Mouse (Mus musculus): ENCODE measurements at regions not wholly inside any gene's neighbourhood (a gene's known extent, or its start where the extent isn't known, plus 50 kb on each side); places are given as distances from the start of the nearest gene placed in this dataset.

DNA sequence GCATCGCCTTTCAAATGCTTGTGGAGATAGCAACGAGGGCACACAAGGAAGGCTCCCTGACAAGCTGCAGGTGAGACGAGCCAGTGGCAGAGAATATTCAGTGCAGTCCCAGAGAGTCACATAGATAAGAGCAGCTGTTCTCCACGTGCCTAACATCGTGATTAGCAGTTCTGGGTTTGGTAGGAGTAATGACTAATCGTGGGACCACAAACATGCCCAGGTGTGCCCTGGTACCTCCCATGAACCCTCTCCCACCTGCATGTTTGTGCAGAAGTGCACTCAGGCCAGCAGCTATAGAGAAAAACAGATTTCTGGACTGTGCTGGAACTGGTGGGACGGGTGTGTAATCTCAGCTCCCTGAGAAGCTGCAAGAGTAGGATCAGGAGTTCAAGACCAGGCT, 85.9 kb upstream of the Acsl1 start:
- H3K9me3 ChIP-seq (replicated peaks), result no peaks in the 10 kb centered on the region
- ATAC-seq (ENCODE audit: extremely low read depth, insufficient number of reproducible peaks, low FRiP score, poor library complexity, severe bottlenecking), result peak; percentile 66

DNA sequence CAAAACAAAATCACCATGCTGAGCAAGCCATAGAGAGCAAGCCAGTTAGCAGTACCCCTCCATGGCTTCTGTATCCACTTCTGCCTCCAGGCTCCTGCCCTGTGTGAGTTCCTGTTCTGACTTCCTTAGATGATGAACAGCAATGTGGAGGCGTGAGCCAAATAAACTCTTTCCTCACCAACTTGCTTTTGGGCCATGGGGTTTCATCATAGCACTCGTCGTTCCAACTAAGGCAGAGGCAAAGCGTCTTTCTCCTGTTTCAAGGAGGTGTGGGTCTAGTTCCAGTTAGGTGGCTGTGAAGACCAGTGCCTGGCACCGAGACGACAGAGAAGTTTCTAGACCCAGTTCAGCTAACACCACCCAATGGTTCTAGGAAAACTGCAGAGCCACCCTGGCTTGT, 85.0 kb upstream of the Acsl1 start:
- no peak overlapping the region for H3K4me3 ChIP-seq (ENCODE audit: low read depth, low read length)
- H3K9me3 ChIP-seq (replicated peaks), result no peaks in the 10 kb centered on the region
- H3K4me1 ChIP-seq (ENCODE audit: insufficient read depth, low read depth, low read length), result peaks cover 31% of the 10 kb centered on the region
- no peak for DNase-seq (ENCODE audit: low spot score)
- no peaks in the 10 kb centered on the region for H3K27me3 ChIP-seq (ENCODE audit: insufficient read depth, low read length)
- H3K36me3 ChIP-seq (replicated peaks), result no peaks in the 10 kb centered on the region
- no peak for ATAC-seq (ENCODE audit: extremely low read depth, insufficient number of reproducible peaks, low FRiP score, poor library complexity, severe bottlenecking)
- no peak for TF ChIP-seq TAL1 (conservative IDR thresholded peaks at IDR 0.05; ENCODE audit: low read depth, low read length)
- no peak for TF ChIP-seq POLR2AphosphoS5 (IDR thresholded peaks at IDR 0.05; ENCODE audit: insufficient replicate concordance, low read depth, low read length)
- no peak for TF ChIP-seq GATA1 (IDR thresholded peaks at IDR 0.05; ENCODE audit: borderline replicate concordance, low read length)
- TF ChIP-seq CTCF (IDR thresholded peaks at IDR 0.05; ENCODE audit: low read depth, low read length), result no peak
- TF ChIP-seq GATA2 (IDR thresholded peaks at IDR 0.05; ENCODE audit: borderline replicate concordance, low read depth, low read length), result no peak

More for the DNA sequence above, 85.9 kb upstream of the Acsl1 start:
- DNase-seq (ENCODE audit: low spot score), result no peak
- Histone ChIP-seq H3K36me3 (replicated peaks) (no peaks in the 10 kb centered on the region), H3K4me3 (ENCODE audit: low read depth, low read length) (no peak overlapping the region), H3K27me3 (ENCODE audit: insufficient read depth, low read length) (no peaks in the 10 kb centered on the region), H3K4me1 (ENCODE audit: insufficient read depth, low read depth, low read length) (peaks cover 25% of the 10 kb centered on the region)
- TF ChIP-seq GATA2 (IDR thresholded peaks at IDR 0.05; ENCODE audit: borderline replicate concordance, low read depth, low read length) (no peak), GATA1 (IDR thresholded peaks at IDR 0.05; ENCODE audit: borderline replicate concordance, low read length) (no peak), TAL1 (conservative IDR thresholded peaks at IDR 0.05; ENCODE audit: low read depth, low read length) (peak; percentile 29; the same call in 1 of the 2 replicates), CTCF (IDR thresholded peaks at IDR 0.05; ENCODE audit: low read depth, low read length) (no peak), POLR2AphosphoS5 (IDR thresholded peaks at IDR 0.05; ENCODE audit: insufficient replicate concordance, low read depth, low read length) (no peak)

DNA sequence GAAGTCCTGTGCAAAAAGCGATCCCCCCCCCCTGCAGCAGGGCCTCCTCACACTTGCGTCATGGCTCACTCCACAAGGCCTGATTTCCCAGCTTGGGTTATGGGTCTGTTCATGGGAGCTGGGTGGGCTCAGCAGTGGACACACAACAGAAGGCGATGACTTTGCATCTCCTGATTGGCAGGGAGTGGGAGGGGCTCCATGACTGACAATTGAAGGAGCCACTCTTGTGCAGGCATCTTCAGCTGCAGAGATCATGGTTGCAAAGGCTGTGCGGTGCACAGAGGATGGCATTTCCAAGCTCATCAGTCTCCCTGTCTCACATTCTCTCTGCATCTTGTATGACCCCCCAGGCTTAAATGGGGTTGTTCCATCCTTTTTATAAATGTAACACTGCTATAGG, 84.3 kb upstream of the Acsl1 start:
- no peak for ATAC-seq (ENCODE audit: extremely low read depth, insufficient number of reproducible peaks, low FRiP score, poor library complexity, severe bottlenecking)
- no peaks in the 10 kb centered on the region for H3K9me3 ChIP-seq (replicated peaks)
- TF ChIP-seq POLR2AphosphoS5 (IDR thresholded peaks at IDR 0.05; ENCODE audit: insufficient replicate concordance, low read depth, low read length), result no peak
- no peak for TF ChIP-seq GATA1 (IDR thresholded peaks at IDR 0.05; ENCODE audit: borderline replicate concordance, low read length)
- TF ChIP-seq TAL1 (conservative IDR thresholded peaks at IDR 0.05; ENCODE audit: low read depth, low read length), result no peak
- no peak for TF ChIP-seq GATA2 (IDR thresholded peaks at IDR 0.05; ENCODE audit: borderline replicate concordance, low read depth, low read length)
- TF ChIP-seq CTCF (IDR thresholded peaks at IDR 0.05; ENCODE audit: low read depth, low read length), result no peak
- DNase-seq (ENCODE audit: low spot score), result no peak
- H3K4me1 ChIP-seq (ENCODE audit: insufficient read depth, low read depth, low read length), result peaks cover 39% of the 10 kb centered on the region
- H3K36me3 ChIP-seq (replicated peaks), result no peaks in the 10 kb centered on the region
- H3K27me3 ChIP-seq (ENCODE audit: insufficient read depth, low read length), result no peaks in the 10 kb centered on the region
- H3K4me3 ChIP-seq (ENCODE audit: low read depth, low read length), result no peak overlapping the region

DNA sequence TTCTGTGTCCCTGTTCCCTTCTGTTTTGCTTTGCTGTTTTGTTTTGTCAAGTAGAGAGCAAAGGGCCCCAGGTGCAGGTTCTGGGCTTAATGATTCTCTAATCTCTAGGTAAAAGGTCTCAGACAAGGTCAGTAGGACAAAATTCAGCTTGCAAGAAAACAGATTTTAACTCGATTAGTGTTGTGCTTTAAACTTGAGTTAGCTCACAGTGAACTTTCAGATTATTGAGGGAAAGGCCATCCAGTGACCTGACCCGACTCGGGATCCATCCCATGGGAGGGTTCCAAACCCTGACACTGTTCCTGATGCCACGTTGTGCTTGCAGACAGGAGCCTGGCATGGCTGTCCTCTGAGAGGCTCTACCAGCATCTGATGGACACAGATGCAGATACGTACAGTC, 83.8 kb upstream of the Acsl1 start:
- Histone ChIP-seq H3K27me3 (ENCODE audit: insufficient read depth, low read length) (no peaks in the 10 kb centered on the region), H3K4me1 (ENCODE audit: insufficient read depth, low read depth, low read length) (peaks cover 43% of the 10 kb centered on the region), H3K9me3 (replicated peaks) (no peaks in the 10 kb centered on the region), H3K4me3 (ENCODE audit: low read depth, low read length) (no peak overlapping the region), H3K36me3 (replicated peaks) (no peaks in the 10 kb centered on the region)
- TF ChIP-seq POLR2AphosphoS5 (IDR thresholded peaks at IDR 0.05; ENCODE audit: insufficient replicate concordance, low read depth, low read length) (no peak), TAL1 (conservative IDR thresholded peaks at IDR 0.05; ENCODE audit: low read depth, low read length) (no peak), GATA1 (IDR thresholded peaks at IDR 0.05; ENCODE audit: borderline replicate concordance, low read length) (no peak), GATA2 (IDR thresholded peaks at IDR 0.05; ENCODE audit: borderline replicate concordance, low read depth, low read length) (no peak), CTCF (IDR thresholded peaks at IDR 0.05; ENCODE audit: low read depth, low read length) (no peak)
- DNase-seq (ENCODE audit: low spot score) (no peak), ATAC-seq (ENCODE audit: extremely low read depth, insufficient number of reproducible peaks, low FRiP score, poor library complexity, severe bottlenecking) (no peak)

DNA sequence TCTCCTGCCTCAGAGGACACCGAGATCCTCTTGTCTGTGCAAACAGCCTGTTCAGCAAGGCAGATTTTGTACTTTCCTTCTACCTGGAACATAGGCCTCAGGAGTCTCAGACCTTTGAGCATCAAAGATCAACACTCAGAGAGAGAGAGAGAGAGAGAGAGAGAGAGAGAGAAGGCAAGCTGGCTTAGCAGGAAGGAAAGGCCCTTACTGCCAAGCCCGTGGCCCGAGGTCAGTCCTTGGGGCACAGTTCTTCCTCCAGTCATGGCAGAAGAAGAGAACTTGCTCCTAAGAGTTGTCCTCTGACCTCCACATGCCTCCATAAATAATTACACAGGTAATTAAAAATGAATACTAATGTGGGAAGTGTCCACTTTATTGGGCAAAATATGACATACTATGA, 82.4 kb upstream of the Acsl1 start:
- H3K4me3 ChIP-seq (ENCODE audit: low read depth, low read length), result no peak overlapping the region
- no peaks in the 10 kb centered on the region for H3K36me3 ChIP-seq (replicated peaks)
- no peak for DNase-seq (ENCODE audit: low spot score)
- ATAC-seq (ENCODE audit: extremely low read depth, insufficient number of reproducible peaks, low FRiP score, poor library complexity, severe bottlenecking), result no peak
- H3K4me1 ChIP-seq (ENCODE audit: insufficient read depth, low read depth, low read length), result peaks cover 50% of the 10 kb centered on the region
- TF ChIP-seq GATA2 (IDR thresholded peaks at IDR 0.05; ENCODE audit: borderline replicate concordance, low read depth, low read length), result no peak
- TF ChIP-seq GATA1 (IDR thresholded peaks at IDR 0.05; ENCODE audit: borderline replicate concordance, low read length), result no peak
- TF ChIP-seq POLR2AphosphoS5 (IDR thresholded peaks at IDR 0.05; ENCODE audit: insufficient replicate concordance, low read depth, low read length), result no peak
- no peak for TF ChIP-seq CTCF (IDR thresholded peaks at IDR 0.05; ENCODE audit: low read depth, low read length)
- no peak for TF ChIP-seq TAL1 (conservative IDR thresholded peaks at IDR 0.05; ENCODE audit: low read depth, low read length)
- H3K27me3 ChIP-seq (ENCODE audit: insufficient read depth, low read length), result no peaks in the 10 kb centered on the region
- no peaks in the 10 kb centered on the region for H3K9me3 ChIP-seq (replicated peaks)

DNA sequence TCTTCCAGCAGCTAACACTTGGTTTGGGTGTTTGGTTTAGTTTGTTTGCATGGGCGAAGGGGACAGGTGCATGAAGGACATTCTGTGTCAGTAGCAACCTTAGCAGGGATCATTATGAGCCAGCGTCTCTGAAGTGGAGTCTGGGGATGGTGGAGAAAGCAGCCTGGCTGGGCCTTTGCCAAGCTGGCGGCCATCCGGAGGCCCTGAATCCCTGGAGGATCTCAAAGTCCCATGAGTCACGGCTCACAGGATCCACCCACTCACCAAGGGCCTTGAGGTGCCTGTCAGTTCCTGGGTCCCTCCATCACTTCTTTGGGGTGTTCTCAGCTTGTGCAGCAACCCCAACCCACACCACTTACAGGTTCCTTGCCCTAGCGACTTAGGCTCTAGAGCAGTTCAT, 80.4 kb upstream of the Acsl1 start:
- ATAC-seq (ENCODE audit: extremely low read depth, insufficient number of reproducible peaks, low FRiP score, poor library complexity, severe bottlenecking) (no peak), DNase-seq (ENCODE audit: low spot score) (no peak)

DNA sequence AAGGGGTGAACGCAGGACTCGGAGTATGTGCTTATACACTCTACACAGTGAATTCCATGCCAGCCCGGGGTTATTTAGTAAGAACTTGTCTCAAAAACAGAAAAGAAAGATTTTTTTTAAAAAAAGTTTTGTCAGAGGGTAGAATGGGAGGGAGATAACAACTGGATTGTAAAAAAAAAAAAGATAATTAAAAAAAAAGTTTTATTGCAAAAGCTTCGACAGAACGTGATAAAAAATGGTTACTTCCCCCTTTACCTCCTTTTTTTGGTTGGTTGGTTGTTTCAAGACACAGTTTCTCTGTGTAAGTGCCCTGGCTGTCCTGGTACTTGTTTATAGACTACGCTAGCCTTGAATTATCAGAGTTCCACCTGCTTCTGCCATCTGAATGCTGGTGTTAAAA, 79.2 kb upstream of the Acsl1 start:
- H3K9me3 ChIP-seq (replicated peaks), result no peaks in the 10 kb centered on the region
- ATAC-seq (ENCODE audit: extremely low read depth, insufficient number of reproducible peaks, low FRiP score, poor library complexity, severe bottlenecking), result no peak
- no peaks in the 10 kb centered on the region for H3K27me3 ChIP-seq (ENCODE audit: insufficient read depth, low read length)
- DNase-seq (ENCODE audit: low spot score), result no peak
- H3K4me3 ChIP-seq (ENCODE audit: low read depth, low read length), result no peak overlapping the region
- TF ChIP-seq TAL1 (conservative IDR thresholded peaks at IDR 0.05; ENCODE audit: low read depth, low read length) (no peak), GATA1 (IDR thresholded peaks at IDR 0.05; ENCODE audit: borderline replicate concordance, low read length) (no peak), CTCF (IDR thresholded peaks at IDR 0.05; ENCODE audit: low read depth, low read length) (no peak), GATA2 (IDR thresholded peaks at IDR 0.05; ENCODE audit: borderline replicate concordance, low read depth, low read length) (no peak), POLR2AphosphoS5 (IDR thresholded peaks at IDR 0.05; ENCODE audit: insufficient replicate concordance, low read depth, low read length) (no peak)
- peaks cover 50% of the 10 kb centered on the region for H3K4me1 ChIP-seq (ENCODE audit: insufficient read depth, low read depth, low read length)
- no peaks in the 10 kb centered on the region for H3K36me3 ChIP-seq (replicated peaks)

More for the DNA sequence above, 80.4 kb upstream of the Acsl1 start:
- peaks cover 54% of the 10 kb centered on the region for H3K4me1 ChIP-seq (ENCODE audit: insufficient read depth, low read depth, low read length)
- no peaks in the 10 kb centered on the region for H3K36me3 ChIP-seq (replicated peaks)
- H3K27me3 ChIP-seq (ENCODE audit: insufficient read depth, low read length), result no peaks in the 10 kb centered on the region
- no peaks in the 10 kb centered on the region for H3K9me3 ChIP-seq (replicated peaks)
- no peak overlapping the region for H3K4me3 ChIP-seq (ENCODE audit: low read depth, low read length)
- no peak for TF ChIP-seq TAL1 (conservative IDR thresholded peaks at IDR 0.05; ENCODE audit: low read depth, low read length)
